Mouse (Mus musculus): ENCODE data around the gene Nes. TPM values are rescaled to one million over a fixed set of nuclear protein-coding genes. Genes with fewer than 3 reads are reported as not detected.

The Nes gene
- polyA plus RNA-seq (2017; shearing (Covaris generic)), result 0.37 TPM

GRCm38 (mm10) chr3:87970939-87971488 is at the start of gene Nes:
Gene Nes (plus strand): TSS chr3:87971078.

GRCm38 (mm10) chr3:87930078-87930795 is 40.6 kb upstream of the Nes start, which contains the start of the genes Isg20l2 and Rrnad1:
Gene Isg20l2 (plus strand): TSS chr3:87930314.
Gene Rrnad1 (minus strand): TSS chr3:87930717.

GRCm38 (mm10) chr3:87948378-87949265 is 22.3 kb upstream of the Nes start, which contains the start of gene Crabp2:
Gene Crabp2 (plus strand): TSS chr3:87948666.

GRCm38 (mm10) chr3:88000181-88000580 is 29.3 kb downstream of the Nes start, which contains the start of gene Bcan:
Gene Bcan (minus strand): TSS chr3:88000230.

GRCm38 (mm10) chr3:88027434-88028186 is 56.7 kb downstream of the Nes start, which contains the start of gene Hapln2:
Gene Hapln2 (minus strand): TSS chr3:88027583.

Other genes with a start within 250 kb of the Nes start
- gene Lrrc71, start 222.5 kb upstream of the Nes start, polyA plus RNA-seq (2017; shearing (Covaris generic)), result not detected
- gene Ntrk1, start 175.9 kb upstream of the Nes start, polyA plus RNA-seq (2017; shearing (Covaris generic)), result not detected
- 0.37 TPM for gene Insrr, start 174.1 kb upstream of the Nes start, polyA plus RNA-seq (2017; shearing (Covaris generic))
- gene Pear1, start 146.8 kb upstream of the Nes start, polyA plus RNA-seq (2017; shearing (Covaris generic)), result 32.0 TPM
- gene Sh2d2a, start 124.3 kb upstream of the Nes start, polyA plus RNA-seq (2017; shearing (Covaris generic)), result 505 TPM
- gene Prcc, start 85.5 kb upstream of the Nes start, polyA plus RNA-seq (2017; shearing (Covaris generic)), result 11.7 TPM
- 142 TPM for gene Hdgf, start 64.8 kb upstream of the Nes start, polyA plus RNA-seq (2017; shearing (Covaris generic))
- 136 TPM for gene Mrpl24, start 51.6 kb upstream of the Nes start, polyA plus RNA-seq (2017; shearing (Covaris generic))
- 31.6 TPM for gene Isg20l2, start 40.8 kb upstream of the Nes start, polyA plus RNA-seq (2017; shearing (Covaris generic))
- gene Rrnad1, start 40.4 kb upstream of the Nes start, polyA plus RNA-seq (2017; shearing (Covaris generic)), result 17.3 TPM
- gene Crabp2, start 22.4 kb upstream of the Nes start, polyA plus RNA-seq (2017; shearing (Covaris generic)), result not detected
- not detected for gene Bcan, start 29.2 kb downstream of the Nes start, polyA plus RNA-seq (2017; shearing (Covaris generic))
- not detected for gene Hapln2, start 56.5 kb downstream of the Nes start, polyA plus RNA-seq (2017; shearing (Covaris generic))
- gene Gpatch4, start 72.0 kb downstream of the Nes start, polyA plus RNA-seq (2017; shearing (Covaris generic)), result 12.0 TPM
- gene Naxe, start 87.4 kb downstream of the Nes start, polyA plus RNA-seq (2017; shearing (Covaris generic)), result 47.5 TPM
- gene Ttc24, start 107.2 kb downstream of the Nes start, polyA plus RNA-seq (2017; shearing (Covaris generic)), result not detected
- gene Iqgap3, start 110.9 kb downstream of the Nes start, polyA plus RNA-seq (2017; shearing (Covaris generic)), result 0.30 TPM
- 168 TPM for gene Mef2d, start 171.3 kb downstream of the Nes start, polyA plus RNA-seq (2017; shearing (Covaris generic))